Mouse (Mus musculus) liver, embryonic 13.5 days (tissue): Measurements from ENCODE around the gene Aym1. TPM values are rescaled to one million over a fixed set of nuclear protein-coding genes. Genes with fewer than 3 reads are reported as not detected.

Source experiments
- microRNA-seq: library from miRNA; unstranded; fragments of <30 nt; microRNA quantifications from one replicate; pipeline ENCODE4, GENCODE M21; 2016
- polyA plus RNA-seq: library from polyadenylated mRNA; unstranded; fragments of >200 nt; fragmentation: Nextera tagmentation; extraction: Ambion mirVana; gene quantifications from 2 replicates; pipeline ENCODE4 v1.2.1, GENCODE M21; 2015

Aym1 gene
- polyA plus RNA-seq, 1 experiment from 2014 or later, result not detected

Small RNA genes within 50 kb of the gene (microRNA-seq; reads per million reads assigned to microRNA genes)
- not detected for gene Mir7229
- not detected for gene Mir7230

Other genes with a start within 250 kb of the Aym1 start
- 0.98 and 1.2 TPM in 2 replicates for gene 2900026A02Rik, start 136.1 kb upstream of the Aym1 start, polyA plus RNA-seq
- gene Tmem211, start 130.4 kb upstream of the Aym1 start, polyA plus RNA-seq, result not detected in 2 replicates
- gene Sgsm1, start 46.5 kb upstream of the Aym1 start, polyA plus RNA-seq, result 1.4 and 2.0 TPM in 2 replicates
- gene Wscd2, start 133.0 kb downstream of the Aym1 start, polyA plus RNA-seq, result 0.06 and 0.10 TPM in 2 replicates